Mouse (Mus musculus): ENCODE data around the gene Ambra1. TPM values are rescaled to one million over a fixed set of nuclear protein-coding genes. Genes with fewer than 3 reads are reported as not detected.

Ambra1 gene
- total RNA-seq, 2 experiments from 2014 or later, result 19.1 to 23.7 TPM

DNA sequence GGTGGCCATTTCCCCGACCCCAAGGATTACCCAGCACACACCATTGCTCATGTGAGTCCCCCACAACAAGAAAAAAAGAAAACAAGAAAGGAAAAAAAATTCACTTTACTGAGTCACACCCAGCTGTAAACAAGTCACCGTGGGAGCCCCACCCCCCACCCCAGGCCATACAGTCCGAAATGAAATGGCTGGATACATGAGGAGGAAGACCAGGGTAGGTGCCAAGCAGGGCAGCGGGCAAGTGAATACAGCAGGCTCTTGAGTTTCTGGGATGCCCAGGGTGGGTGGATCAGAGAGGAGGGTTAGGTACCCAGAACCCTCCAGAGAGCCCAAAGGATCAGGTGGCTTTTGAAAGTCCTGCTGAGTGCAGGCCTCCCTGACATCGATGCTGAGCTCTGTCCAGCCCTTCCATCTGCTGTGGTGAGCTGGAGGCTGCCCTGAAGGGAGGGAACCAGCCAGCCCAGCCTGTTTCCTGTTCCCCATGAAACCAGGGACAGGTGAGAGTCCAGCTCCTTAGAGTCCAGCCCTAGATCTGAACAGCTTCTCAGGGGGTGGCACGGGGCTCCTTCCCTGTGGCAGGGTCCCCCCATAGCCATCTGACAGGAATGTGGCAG, 202.9 kb downstream of the Ambra1 start:
- no peak for ATAC-seq (replicated peaks; ENCODE audit: poor library complexity)

DNA sequence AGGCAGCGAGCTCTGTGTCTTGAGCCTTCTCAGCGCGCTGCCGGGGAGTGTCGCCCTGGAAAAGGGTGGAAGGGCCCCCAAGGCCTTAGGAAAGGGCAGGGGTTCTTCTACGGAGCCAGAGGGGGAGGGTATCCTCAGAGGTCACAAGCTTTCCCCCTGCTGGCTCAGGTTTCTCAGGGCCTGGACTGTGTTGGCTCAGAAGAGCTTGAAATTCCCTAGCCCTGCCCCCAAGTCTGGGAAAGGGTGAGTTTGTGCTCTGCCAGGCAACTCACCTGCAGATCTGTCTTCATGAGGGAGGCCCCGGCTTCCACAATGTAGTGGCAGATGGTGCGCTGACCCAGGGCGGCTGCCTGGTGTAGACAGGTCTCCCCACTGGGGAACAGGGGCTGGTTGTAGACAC, 203.5 kb downstream of the Ambra1 start:
- no peak for ATAC-seq (replicated peaks; ENCODE audit: poor library complexity)

GRCm38 (mm10) chr2:91934016-91934415, 204.1 kb downstream of the Ambra1 start:
- ATAC-seq (replicated peaks; ENCODE audit: poor library complexity), result peak; percentile 22; the same call in 1 of the 2 replicates

DNA sequence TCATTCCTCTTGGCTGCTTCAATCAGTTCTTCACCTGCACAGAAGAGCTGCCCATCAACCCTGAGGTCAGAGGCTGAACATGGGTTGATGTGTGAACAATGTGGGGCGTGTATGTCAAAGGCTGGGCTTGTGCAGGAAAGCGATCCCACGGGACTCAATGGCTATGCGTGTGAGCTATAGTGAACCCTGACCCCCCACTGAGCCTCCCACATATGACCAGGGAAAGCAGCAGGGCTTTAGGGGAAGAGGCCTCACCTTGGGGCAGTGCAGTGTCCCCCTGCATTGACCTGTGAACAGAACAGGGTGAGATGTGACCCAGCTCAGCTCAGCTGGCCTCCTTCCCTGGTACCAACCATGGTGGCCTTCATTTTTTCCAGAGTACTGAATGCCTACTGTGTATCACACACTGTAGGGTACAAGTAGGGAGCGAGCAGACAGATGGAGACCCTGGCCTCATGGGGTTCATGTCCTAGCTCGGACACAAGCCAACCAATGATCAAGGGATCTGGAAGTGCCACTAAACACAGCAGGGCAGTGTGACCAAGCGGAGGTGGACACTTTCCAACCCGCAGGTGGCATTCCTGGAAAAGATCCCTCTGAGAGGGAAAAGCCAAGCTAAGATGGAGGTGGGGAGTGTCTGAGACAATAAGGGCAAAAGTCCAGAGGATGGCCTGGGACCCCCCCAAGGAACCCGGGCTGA, 205.0 kb downstream of the Ambra1 start:
- ATAC-seq (replicated peaks; ENCODE audit: poor library complexity), result no peak

GRCm38 (mm10) chr2:91936154-91936553, 206.2 kb downstream of the Ambra1 start:
- ATAC-seq (replicated peaks; ENCODE audit: poor library complexity), result no peak

GRCm38 (mm10) chr2:91939303-91939935, 209.5 kb downstream of the Ambra1 start:
- ATAC-seq (replicated peaks; ENCODE audit: poor library complexity), result no peak

GRCm38 (mm10) chr2:91942356-91942755, 212.4 kb downstream of the Ambra1 start:
- ATAC-seq (replicated peaks; ENCODE audit: poor library complexity), result peak; percentile 38; the same call in 1 of the 2 replicates

DNA sequence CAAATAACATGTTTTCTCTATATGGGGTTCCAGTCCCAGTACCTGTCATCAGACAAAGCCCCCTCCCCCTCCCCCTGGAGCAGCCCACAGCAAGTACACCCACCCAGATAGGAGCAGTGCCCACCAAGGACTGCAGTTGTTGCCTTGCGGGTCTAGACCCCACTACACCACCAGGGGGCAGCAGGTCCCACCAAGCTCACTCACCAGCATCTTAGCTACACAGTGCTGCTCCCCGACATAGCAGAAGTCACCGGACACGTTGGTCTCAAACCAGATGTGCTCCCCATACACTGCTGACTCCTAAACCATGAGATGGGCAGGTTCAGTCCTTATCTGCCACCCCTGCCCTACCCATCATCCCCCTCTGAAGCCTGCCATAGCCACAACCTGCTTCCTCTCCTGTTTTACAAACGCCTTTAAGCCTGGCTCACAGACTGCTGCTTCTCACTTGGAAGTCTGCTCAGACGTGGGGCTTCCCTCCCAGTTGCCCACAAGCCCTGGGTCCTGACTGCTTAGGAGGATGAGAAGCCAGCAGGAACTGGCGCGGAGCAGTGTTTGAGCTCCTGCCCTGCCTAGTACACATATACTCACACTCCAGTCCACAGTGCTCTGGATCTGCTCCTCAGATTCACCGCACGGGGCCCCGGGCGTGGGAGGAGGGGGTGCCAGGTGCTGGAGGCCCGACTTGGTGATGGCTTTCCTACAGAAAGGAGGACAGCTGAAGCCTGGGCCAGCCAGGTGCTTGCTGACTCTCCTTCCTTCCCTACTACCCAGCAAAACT, 214.4 kb downstream of the Ambra1 start:
- peak; percentile 75 for ATAC-seq (replicated peaks; ENCODE audit: poor library complexity)

GRCm38 (mm10) chr2:91945483-91945882, 215.5 kb downstream of the Ambra1 start, which contains the start of gene Gm9821:
TSS of gene Gm9821 (plus strand) at chr2:91945703.
- ATAC-seq (replicated peaks; ENCODE audit: poor library complexity), result no peak

- no peak for ATAC-seq (replicated peaks; ENCODE audit: poor library complexity)
Measured at GRCm38 (mm10) chr2:91946836-91947235, 216.9 kb downstream of the Ambra1 start.

- ATAC-seq (replicated peaks; ENCODE audit: poor library complexity), result peak; percentile 23
Measured at GRCm38 (mm10) chr2:91947397-91948150, 217.6 kb downstream of the Ambra1 start.

DNA sequence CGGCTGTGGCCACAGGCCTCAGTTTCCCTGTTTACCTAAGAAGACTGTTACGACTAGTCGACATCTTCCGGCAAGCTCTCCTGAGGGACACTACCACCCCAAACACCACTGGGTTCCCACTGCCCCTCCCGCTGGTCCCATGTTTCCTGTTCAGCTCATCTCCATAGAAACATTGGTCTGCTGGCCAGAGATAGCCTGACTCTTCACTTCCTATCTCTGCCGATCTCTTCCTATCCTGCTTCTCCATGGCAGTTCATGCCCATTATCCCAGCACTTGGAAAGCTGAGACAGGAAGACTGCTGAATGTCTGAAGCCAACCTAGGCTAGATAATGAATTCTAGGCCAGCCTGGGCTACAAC, 218.2 kb downstream of the Ambra1 start:
- ATAC-seq (replicated peaks; ENCODE audit: poor library complexity), result no peak

DNA sequence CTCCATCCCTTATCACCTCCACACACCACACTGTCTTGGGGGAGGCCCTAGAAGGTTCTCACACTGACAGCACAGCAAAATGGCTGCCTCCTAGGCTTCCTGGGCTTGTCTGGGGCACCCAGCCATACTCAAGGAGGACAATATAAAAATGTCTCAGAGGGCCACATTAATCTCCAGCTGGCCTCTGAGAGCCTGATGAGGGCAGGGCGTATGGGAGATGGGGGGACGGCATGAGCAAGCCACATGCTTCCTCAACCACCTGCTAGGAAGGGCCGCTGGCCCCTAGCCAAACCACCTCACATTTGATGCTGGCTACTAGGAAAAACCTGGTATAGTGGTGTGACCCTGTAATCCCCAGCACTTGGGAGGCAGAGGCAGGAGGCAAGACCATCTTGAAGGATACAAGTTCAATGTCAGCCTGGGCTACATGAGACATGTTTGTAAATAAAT, 218.9 kb downstream of the Ambra1 start:
- peak; percentile 4; the same call in 1 of the 2 replicates for ATAC-seq (replicated peaks; ENCODE audit: poor library complexity)

DNA sequence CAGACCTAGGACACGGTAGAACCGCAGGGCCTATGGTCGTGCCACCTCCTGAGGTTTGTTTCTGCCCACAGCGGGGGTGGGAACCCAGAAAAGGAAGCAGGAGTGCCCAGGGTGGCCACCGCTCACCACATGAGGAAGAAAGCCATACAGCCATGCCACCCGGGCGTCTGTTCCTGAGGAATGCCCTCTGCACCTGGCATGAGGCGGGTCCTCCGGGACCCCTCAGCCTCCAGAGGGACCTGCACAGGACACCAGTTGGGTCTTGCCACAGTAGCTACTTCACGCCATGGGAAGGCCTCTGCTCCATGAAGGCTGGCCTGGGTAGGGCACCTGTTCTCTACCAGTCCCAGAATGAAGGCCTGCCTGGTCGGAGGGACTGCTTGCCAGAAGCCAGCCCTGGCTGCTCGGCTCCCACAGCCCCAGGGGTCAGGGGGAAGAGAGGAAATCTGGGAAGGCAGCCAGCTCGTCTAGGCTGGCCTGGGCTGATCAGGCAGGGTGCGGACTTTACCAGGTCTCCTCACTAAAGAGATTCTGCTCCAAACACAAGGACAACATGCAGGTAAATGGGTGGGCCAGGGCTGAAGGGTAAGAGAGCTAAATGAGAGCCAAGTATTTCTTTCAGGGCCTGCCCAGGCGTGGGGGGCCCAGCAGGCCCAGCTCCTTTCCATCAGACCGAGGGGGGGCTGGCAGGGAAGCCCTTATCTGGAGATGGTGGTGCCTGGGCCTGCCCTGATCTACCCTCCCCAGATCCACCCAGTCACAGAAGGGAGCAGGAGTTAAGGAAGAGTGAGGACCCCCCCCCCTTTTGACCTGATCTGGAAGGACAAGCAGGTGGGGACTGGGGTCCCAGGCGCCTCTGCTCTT, 219.7 kb downstream of the Ambra1 start:
- ATAC-seq (replicated peaks; ENCODE audit: poor library complexity), result peak; percentile 32

DNA sequence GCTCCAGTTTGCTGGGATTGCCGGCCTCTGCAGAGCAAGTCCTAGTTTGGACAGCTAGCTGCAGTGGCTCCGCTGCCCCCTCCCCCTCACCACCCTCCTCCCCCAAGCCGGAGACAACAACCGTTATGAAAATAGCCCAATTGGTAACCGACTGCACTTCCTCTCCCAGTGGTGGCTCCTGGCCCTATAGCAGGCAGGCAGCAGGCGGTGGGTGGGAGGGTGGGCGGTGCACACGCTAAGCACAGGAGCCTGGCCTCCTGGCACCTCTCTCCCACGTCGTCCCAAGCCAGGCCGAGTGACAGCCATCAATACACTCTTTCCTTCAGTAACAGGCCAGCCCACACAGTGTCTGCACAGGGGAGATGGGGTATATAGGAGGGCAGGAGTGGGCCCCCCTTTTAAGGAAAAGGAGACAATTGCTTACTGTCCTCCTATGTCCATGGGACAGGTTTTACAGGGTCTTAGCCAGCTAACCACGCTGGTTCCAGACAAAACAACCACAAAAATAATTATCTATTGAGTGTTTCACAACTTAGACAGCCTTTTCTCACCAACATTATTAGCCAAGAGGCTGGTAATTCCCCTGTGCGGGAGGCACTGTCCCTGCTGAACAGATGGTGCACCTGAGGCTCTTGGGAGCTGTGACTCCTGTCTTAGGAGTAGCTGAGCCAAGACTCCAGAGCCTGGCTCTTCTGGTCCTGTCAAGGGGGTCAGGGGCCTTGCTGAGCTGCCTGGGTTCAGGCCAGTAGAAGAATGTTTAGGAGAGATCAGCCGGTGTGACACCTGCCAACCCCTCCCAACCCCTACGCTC, 220.5 kb downstream of the Ambra1 start:
- ATAC-seq (replicated peaks; ENCODE audit: poor library complexity), result peak; percentile 69

- no peak for ATAC-seq (replicated peaks; ENCODE audit: poor library complexity)
Measured at GRCm38 (mm10) chr2:91953825-91954224, 223.9 kb downstream of the Ambra1 start.

GRCm38 (mm10) chr2:91955121-91955591, 225.2 kb downstream of the Ambra1 start:
- no peak for ATAC-seq (replicated peaks; ENCODE audit: poor library complexity)

GRCm38 (mm10) chr2:91955875-91956274, 225.9 kb downstream of the Ambra1 start:
- ATAC-seq (replicated peaks; ENCODE audit: poor library complexity), result no peak

GRCm38 (mm10) chr2:91957096-91957495, 227.2 kb downstream of the Ambra1 start:
- ATAC-seq (replicated peaks; ENCODE audit: poor library complexity), result peak; percentile 77

Measured in megakaryocyte progenitor cell, adult 5-6 weeks (primary cell).